Comparison of ENCODE assay signal across 10 mouse cellular contexts in genomic region chr10:8226650-8227049, GRCm38 (mm10).
"Had no signal": no experiment of that assay in that cellular context is flagged by ENCODE, and none has a peak within 500 bp of the region (broad histone marks: within the 10 kb centered on the region; RNA-seq: fewer than 3 reads in every experiment).

No protein-coding gene starts in this region.

- ATAC-seq: midbrain, embryonic 13.5 days had no signal

- H3K4me1 ChIP-seq: hindbrain, embryonic 13.5 days; midbrain, embryonic 13.5 days; neural tube, embryonic 15.5 days had no signal

- H3K27me3 ChIP-seq: hindbrain, embryonic 13.5 days; limb, embryonic 15.5 days; midbrain, embryonic 13.5 days; neural tube, embryonic 15.5 days had no signal

- H3K9ac ChIP-seq: hindbrain, embryonic 13.5 days; limb, embryonic 15.5 days; midbrain, embryonic 13.5 days; neural tube, embryonic 15.5 days had no signal

- H3K9me3 ChIP-seq: hindbrain, embryonic 13.5 days; limb, embryonic 15.5 days; midbrain, embryonic 13.5 days; neural tube, embryonic 15.5 days had no signal

- DNase-seq: kidney, adult 11 months; kidney, adult 9 months; kidney, postnatal 10 days; lung, adult 18-20 months; spleen, adult 18-20 months had no signal

- H3K4me3 ChIP-seq: hindbrain, embryonic 13.5 days; limb, embryonic 15.5 days; midbrain, embryonic 13.5 days; myocyte; neural tube, embryonic 15.5 days had no signal

- H3K27ac ChIP-seq: hindbrain, embryonic 13.5 days; limb, embryonic 15.5 days; midbrain, embryonic 13.5 days; neural tube, embryonic 15.5 days had no signal

- H3K36me3 ChIP-seq: hindbrain, embryonic 13.5 days; limb, embryonic 15.5 days; midbrain, embryonic 13.5 days; neural tube, embryonic 15.5 days had no signal

- H3K4me2 ChIP-seq: hindbrain, embryonic 13.5 days; limb, embryonic 15.5 days; midbrain, embryonic 13.5 days; neural tube, embryonic 15.5 days had no signal
